Mouse (Mus musculus) cortical plate, adult 2 months (tissue): ENCODE results near the gene Apobr.

ENCODE experiments used
- CTCF ChIP-seq: fragments of 200-500 bp; IDR thresholded peaks from 2 replicates; pipeline ENCODE4 v1.5.1; 2011; ENCODE audit warnings: mild to moderate bottlenecking, control low read depth, low read length; ENCODE audit not compliant: insufficient read depth; ENCODE audit errors: extremely low read depth
- POLR2A ChIP-seq: fragments of 200-500 bp; IDR thresholded peaks from 2 replicates; pipeline ENCODE4 v1.6.1; 2011; ENCODE audit warnings: mild to moderate bottlenecking, low read length, control low read depth; ENCODE audit not compliant: insufficient read depth; ENCODE audit errors: extremely low read depth

DNA sequence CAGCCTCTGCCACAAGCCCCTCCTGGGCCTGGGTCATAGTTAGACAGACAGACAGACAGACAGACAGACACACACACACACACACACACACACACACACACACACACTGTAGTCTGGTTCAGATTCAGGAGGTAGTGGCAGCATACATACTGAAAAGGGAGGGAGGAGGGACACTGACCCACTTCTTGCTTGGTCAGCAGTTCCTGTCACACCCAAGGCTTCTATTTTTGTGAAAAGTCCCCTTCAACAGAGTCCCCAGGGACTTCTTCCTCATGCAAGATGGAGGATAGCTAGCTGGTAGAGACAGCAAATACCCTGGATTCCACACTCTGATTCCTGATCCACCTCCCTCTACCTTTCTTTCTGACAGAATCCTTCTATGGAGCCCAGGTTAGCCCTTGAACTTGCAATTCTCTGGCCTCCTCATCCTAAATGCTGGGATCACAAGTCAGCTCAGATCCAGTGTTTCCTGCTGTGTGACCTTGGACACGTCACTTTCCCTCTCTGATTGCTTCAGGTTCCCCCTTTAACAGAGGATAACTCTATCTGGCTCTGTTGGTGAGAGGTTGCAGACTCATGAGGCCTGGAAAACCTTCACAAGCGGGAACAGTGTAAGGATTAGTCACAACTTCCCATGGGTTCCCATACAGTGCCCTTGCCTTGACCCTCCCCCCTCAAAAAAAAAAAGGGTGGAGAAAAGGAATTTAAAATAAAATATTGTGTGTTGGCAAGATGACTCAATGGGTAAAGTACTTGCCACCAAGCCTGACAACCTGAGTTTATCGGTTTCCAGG is 41.3 kb downstream of the Apobr start:
- TF ChIP-seq POLR2A: no peak
- TF ChIP-seq CTCF: no peak
